Mouse (Mus musculus) bone marrow, adult 2 months (tissue): Measurements from ENCODE around the gene Chl1. TPM values are rescaled to one million over a fixed set of nuclear protein-coding genes. Genes with fewer than 3 reads are reported as not detected.

Source experiments
- H3K27ac ChIP-seq: fragments of 200-500 bp; 2 replicates; pipeline ENCODE4 v1.5.1; 2012; ENCODE audit warnings: low read depth, mild to moderate bottlenecking, control low read depth, inconsistent platforms, low read length; ENCODE audit not compliant: control insufficient read depth, poor library complexity, insufficient read depth
- H3K4me1 ChIP-seq: fragments of 200-500 bp; 2 replicates; pipeline ENCODE4 v1.6.1; 2011; ENCODE audit warnings: low read length; ENCODE audit not compliant: control insufficient read depth, insufficient read depth
- H3K4me3 ChIP-seq: fragments of 200-500 bp; replicated peaks from 2 replicates; pipeline ENCODE3; 2011; ENCODE audit warnings: mild to moderate bottlenecking, low read depth, low read length, control low read depth; ENCODE audit not compliant: control insufficient read depth
- CTCF ChIP-seq: fragments of 200-500 bp; IDR thresholded peaks from 2 replicates; pipeline ENCODE4 v1.5.1; 2011; ENCODE audit warnings: low read length, control low read depth; ENCODE audit not compliant: control insufficient read depth, insufficient read depth
- POLR2A ChIP-seq: fragments of 200-500 bp; IDR thresholded peaks from 2 replicates; pipeline ENCODE4 v1.6.1; 2011; ENCODE audit warnings: low read depth, mild to moderate bottlenecking, control low read depth, low read length, borderline replicate concordance; ENCODE audit not compliant: control insufficient read depth
- whole genome bisulfite sequencing: fragments of 180-500 bp; shearing (Covaris S2); methylation state at CpG from one replicate; pipeline ENCODE4 v1.1.7; 2018; 5-methylcytosine and 5-hydroxymethylcytosine counted together
- polyA plus RNA-seq: library from polyadenylated mRNA; stranded (reverse); fragments of >200 nt; gene quantifications from 2 replicates; pipeline ENCODE4 v1.2.4, GENCODE M21; 2011; ENCODE audit warnings: low replicate concordance; ENCODE audit not compliant: missing spikeins, insufficient read depth, insufficient read length

Chl1 gene
- polyA plus RNA-seq, 1 experiment, result 0.27 TPM

DNA sequence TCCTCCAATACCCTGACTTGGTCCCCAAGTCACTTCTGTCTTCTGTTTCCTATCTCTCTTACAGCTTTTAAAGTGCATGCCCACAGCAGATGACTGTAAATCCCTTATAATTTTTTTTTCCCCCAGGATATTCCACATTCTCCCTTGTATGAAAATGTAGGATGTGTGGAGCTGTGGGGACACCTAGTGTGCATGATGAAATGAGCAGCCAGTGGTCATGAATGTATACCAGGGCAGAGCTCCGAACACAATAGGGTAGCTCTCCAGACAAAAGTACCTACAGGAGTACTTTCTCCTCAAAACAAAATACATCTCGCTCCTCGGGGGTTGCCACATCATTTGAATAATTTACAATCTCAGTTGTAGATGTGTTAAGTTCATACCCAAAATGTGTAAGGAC is 232.4 kb downstream of the Chl1 start:
- no peak overlapping the region for H3K4me3 ChIP-seq
- 48% methylated on average over 3 of the region's 3 CpGs for WGBS
- no peak overlapping the region for H3K27ac ChIP-seq
- H3K4me1 ChIP-seq, result no peaks in the 10 kb centered on the region
- no peak for TF ChIP-seq CTCF
- no peak for TF ChIP-seq POLR2A

DNA sequence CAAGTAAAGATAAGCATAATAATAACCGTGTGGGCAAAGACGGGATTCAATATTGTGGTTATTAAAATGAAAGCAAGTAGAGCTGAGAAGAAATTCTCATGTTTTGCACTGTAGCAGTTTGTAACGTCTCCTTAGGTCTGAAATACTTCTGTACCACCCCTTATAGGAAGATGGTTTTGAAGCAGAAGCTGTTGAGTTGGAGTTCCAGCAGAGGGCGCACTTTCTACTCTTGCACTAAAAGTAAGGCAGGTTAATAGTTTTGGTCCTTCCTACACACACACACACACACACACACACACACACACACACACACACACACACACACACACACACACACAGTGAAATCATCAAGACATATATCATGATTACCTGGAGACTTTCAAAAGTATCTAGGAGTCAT is 235.7 kb downstream of the Chl1 start:
- no peak for TF ChIP-seq CTCF
- 18% methylated on average over 4 of the region's 4 CpGs for WGBS

GRCm38 (mm10) chr6:103749122-103749773 is 238.9 kb downstream of the Chl1 start:
- Histone ChIP-seq H3K27ac (no peak overlapping the region), H3K4me3 (no peak overlapping the region), H3K4me1 (no peaks in the 10 kb centered on the region)
- TF ChIP-seq POLR2A, result no peak
- TF ChIP-seq CTCF, result no peak
- 73% methylated on average over 16 of the region's 16 CpGs for WGBS

More for the DNA sequence above, 235.7 kb downstream of the Chl1 start:
- H3K27ac ChIP-seq, result no peak overlapping the region
- no peak overlapping the region for H3K4me3 ChIP-seq
- H3K4me1 ChIP-seq, result no peaks in the 10 kb centered on the region

DNA sequence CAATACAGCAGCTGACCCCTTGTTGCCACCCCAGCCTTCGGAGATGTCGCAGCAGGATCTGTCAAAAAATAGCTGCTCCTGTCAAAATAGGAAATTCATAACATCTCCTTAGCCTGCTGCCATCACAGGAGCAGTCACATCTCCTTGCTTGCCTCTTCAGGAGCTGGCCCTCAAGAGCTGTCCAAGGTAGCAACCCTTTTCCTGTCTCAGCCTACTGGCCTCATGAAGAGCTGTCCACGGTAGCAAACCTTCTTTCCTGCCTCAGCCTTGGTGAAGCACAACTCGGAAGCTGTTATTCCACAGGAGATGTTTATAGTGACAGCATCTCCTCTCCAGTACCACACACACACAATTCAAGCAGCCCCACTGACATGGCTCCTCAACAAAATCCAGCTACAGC is 243.5 kb downstream of the Chl1 start:
- no peak overlapping the region for H3K27ac ChIP-seq
- no peaks in the 10 kb centered on the region for H3K4me1 ChIP-seq
- WGBS, result 65% methylated on average over 4 of the region's 4 CpGs
- no peak overlapping the region for H3K4me3 ChIP-seq
- TF ChIP-seq CTCF (no peak), POLR2A (no peak)

GRCm38 (mm10) chr6:103766830-103767229 is 256.4 kb downstream of the Chl1 start:
- WGBS, result 74% methylated on average over 3 of the region's 3 CpGs
- H3K27ac ChIP-seq, result no peak overlapping the region
- no peaks in the 10 kb centered on the region for H3K4me1 ChIP-seq
- no peak overlapping the region for H3K4me3 ChIP-seq
- TF ChIP-seq POLR2A, result no peak
- TF ChIP-seq CTCF, result no peak

DNA sequence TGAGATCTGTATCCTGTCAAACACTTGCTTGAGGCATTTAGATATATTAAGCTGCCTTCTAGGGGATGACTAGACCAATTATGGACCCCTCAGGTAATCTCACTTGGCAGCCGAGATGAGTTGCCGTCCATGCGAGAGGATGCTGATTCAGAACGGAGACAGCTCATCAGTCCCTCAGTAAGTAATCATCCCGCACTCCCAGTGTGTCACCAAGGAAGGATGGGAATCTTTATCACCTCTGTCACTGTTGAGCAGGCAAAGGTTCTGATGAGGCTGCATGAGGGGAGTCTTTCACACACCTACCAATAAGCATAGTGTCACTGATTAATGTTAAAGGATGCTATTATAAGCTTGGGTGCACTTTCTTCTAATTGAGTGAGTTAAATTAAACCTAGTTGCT is 270.7 kb downstream of the Chl1 start:
- Histone ChIP-seq H3K27ac (no peak overlapping the region), H3K4me3 (no peak overlapping the region), H3K4me1 (no peaks in the 10 kb centered on the region)
- WGBS, result 76% methylated on average over 5 of the region's 5 CpGs
- TF ChIP-seq CTCF (no peak), POLR2A (no peak)

DNA sequence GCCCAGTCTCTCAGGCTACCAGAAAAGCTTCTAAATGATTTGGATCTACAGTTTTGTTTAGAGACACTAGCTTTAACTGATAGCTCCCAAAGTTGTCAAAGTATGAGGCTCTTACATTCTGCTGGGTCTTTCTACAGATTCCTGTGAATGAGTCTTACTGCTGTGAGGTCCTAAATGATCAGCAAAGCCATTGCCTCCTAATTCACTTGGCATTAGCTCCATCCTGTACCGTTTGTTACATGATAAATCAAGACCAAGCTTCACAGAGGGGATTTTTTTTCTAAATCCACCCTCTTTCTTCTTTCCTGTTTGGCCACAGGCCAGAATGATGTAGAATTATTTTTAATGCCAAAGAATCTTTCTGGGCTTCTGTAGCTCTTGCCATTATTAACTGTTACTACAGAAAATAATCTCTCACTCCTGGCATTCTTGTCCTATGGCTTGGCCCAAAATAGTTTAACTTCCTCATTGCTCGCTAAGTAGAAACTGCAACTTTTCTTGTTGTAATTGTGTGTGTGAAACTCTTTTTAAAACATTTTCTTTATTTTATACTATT is 280.8 kb downstream of the Chl1 start:
- TF ChIP-seq CTCF, result no peak
- 60% methylated on average over 2 of the region's 2 CpGs for WGBS
- Histone ChIP-seq H3K27ac (no peak overlapping the region), H3K4me3 (no peak overlapping the region), H3K4me1 (no peaks in the 10 kb centered on the region)

GRCm38 (mm10) chr6:103795241-103795640 is 284.9 kb downstream of the Chl1 start:
- Histone ChIP-seq H3K4me1 (no peaks in the 10 kb centered on the region), H3K27ac (no peak overlapping the region), H3K4me3 (no peak overlapping the region)
- 89% methylated on average over 1 of the region's 1 CpGs for WGBS
- no peak for TF ChIP-seq CTCF
- no peak for TF ChIP-seq POLR2A
